Mouse (Mus musculus) spleen, adult 2 months (tissue): Measurements from ENCODE around the gene Hagh.

ENCODE experiments used
- CTCF ChIP-seq: fragments of 200-500 bp; IDR thresholded peaks from 2 replicates; pipeline ENCODE4 v1.5.1; 2011; ENCODE audit warnings: mild to moderate bottlenecking, inconsistent platforms; ENCODE audit not compliant: insufficient read depth, insufficient read length, insufficient replicate concordance; ENCODE audit errors: extremely low read depth
- POLR2A ChIP-seq: fragments of 200-500 bp; IDR thresholded peaks from 2 replicates; pipeline ENCODE4 v1.6.1; 2011; ENCODE audit warnings: low read depth, low read length, inconsistent platforms

- TF ChIP-seq CTCF (no peak), POLR2A (no peak)
Measured at GRCm38 (mm10) chr17:24857831-24858470, 18.0 kb downstream of the Hagh start.
